Mouse (Mus musculus): ENCODE measurements around the gene Dhx57.

Gene Dhx57

GRCm38 (mm10) chr17:80290074-80290657, at the start of gene Dhx57, which contains the start of gene Morn2:
Gene Dhx57, minus strand, starts transcription at chr17:80290476.
Gene Morn2, plus strand, starts transcription at chr17:80290203.
- in situ Hi-C loops (cut with MboI; ENCODE audit: low pct_unique_long_range_greater_than_20kb in 1 of 2, low sequenced_read_pairs in 2 of 2, unreplicated experiment in 1 of 2) = no loop called here

- in situ Hi-C loops (cut with MboI; ENCODE audit: low pct_unique_long_range_greater_than_20kb in 1 of 2, low sequenced_read_pairs in 2 of 2, unreplicated experiment in 1 of 2) = no loop called here
These were observed 42.1 kb upstream of the Dhx57 start for GRCm38 (mm10) chr17:80332386-80332785.

DNA sequence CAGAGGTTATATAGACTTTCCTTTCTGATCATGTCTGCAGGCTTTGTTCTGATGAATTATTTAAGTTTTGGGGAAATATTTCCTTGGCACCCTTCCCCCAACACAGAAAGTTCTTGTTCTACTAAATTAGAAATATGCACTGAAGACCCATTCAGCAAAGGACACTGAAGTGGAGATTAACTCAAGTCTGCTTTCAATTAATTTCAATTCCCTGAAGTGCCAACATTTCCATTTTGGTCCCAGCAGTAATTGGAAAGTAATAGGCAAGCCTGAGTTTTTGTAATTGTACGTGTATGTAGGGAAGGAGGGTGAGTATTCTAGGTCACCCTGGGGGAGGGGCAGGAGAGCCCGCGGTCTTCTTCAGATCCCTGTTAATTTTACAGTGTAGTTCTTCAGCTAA, 36.2 kb upstream of the Dhx57 start:
- in situ Hi-C loops (cut with MboI; ENCODE audit: low pct_unique_long_range_greater_than_20kb in 1 of 2, low sequenced_read_pairs in 2 of 2, unreplicated experiment in 1 of 2) = no loop called here

DNA sequence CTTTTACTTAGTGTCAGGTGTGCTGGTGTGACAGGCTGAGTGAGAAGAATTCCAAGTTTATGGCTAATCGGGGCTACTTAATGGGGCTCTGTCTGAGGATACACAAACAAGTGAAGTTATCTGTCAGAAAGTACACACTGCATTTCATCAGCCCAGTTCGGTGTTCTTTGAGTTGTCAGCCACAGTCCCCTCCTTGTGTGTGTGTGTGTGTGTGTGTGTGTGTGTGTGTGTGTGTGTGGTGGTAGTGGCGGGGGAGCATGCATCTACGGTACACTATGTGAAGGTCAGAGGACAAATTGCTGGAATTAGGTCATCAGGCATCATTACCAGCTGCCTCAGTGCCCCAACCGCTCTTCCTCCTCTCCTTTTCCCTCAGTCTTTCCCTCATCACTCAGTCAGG, 35.2 kb upstream of the Dhx57 start:
- in situ Hi-C loops (cut with MboI; ENCODE audit: low pct_unique_long_range_greater_than_20kb in 1 of 2, low sequenced_read_pairs in 2 of 2, unreplicated experiment in 1 of 2) = no loop called here

GRCm38 (mm10) chr17:80324521-80324920, 34.2 kb upstream of the Dhx57 start:
- in situ Hi-C loops (cut with MboI; ENCODE audit: low pct_unique_long_range_greater_than_20kb in 1 of 2, low sequenced_read_pairs in 2 of 2, unreplicated experiment in 1 of 2) = no loop called here

- in situ Hi-C loops (cut with MboI; ENCODE audit: low pct_unique_long_range_greater_than_20kb in 1 of 2, low sequenced_read_pairs in 2 of 2, unreplicated experiment in 1 of 2) = no loop called here
These were observed 33.4 kb upstream of the Dhx57 start for GRCm38 (mm10) chr17:80323658-80324057.

DNA sequence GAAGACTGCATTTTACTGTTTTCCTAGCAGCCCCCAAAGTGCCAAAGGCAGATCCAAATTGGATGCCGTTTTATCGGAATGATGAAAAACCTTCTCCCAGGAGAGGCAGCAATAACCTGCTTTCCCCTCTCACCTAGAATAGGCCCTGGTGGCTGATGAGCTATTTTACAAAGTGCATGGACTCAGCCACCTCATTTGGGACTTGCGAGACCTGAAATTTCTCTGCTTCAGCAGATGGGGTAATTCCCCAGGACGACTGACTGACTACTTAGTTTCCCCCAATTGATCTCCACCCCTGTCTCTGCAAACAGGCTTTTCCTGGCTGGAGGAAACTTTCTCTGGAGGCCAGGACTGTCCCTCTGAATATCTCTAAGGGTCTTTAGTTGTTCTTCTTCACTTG, 32.7 kb upstream of the Dhx57 start:
- in situ Hi-C loops (cut with MboI; ENCODE audit: low pct_unique_long_range_greater_than_20kb in 1 of 2, low sequenced_read_pairs in 2 of 2, unreplicated experiment in 1 of 2) = no loop called here

GRCm38 (mm10) chr17:80322228-80322627, 32.0 kb upstream of the Dhx57 start:
- in situ Hi-C loops (cut with MboI; ENCODE audit: low pct_unique_long_range_greater_than_20kb in 1 of 2, low sequenced_read_pairs in 2 of 2, unreplicated experiment in 1 of 2) = no loop called here

- in situ Hi-C loops (cut with MboI; ENCODE audit: low pct_unique_long_range_greater_than_20kb in 1 of 2, low sequenced_read_pairs in 2 of 2, unreplicated experiment in 1 of 2) = no loop called here
These were observed 22.1 kb upstream of the Dhx57 start for GRCm38 (mm10) chr17:80312405-80312804.

GRCm38 (mm10) chr17:80311761-80312160, 21.5 kb upstream of the Dhx57 start:
- in situ Hi-C loops (cut with MboI; ENCODE audit: low pct_unique_long_range_greater_than_20kb in 1 of 2, low sequenced_read_pairs in 2 of 2, unreplicated experiment in 1 of 2) = no loop called here

DNA sequence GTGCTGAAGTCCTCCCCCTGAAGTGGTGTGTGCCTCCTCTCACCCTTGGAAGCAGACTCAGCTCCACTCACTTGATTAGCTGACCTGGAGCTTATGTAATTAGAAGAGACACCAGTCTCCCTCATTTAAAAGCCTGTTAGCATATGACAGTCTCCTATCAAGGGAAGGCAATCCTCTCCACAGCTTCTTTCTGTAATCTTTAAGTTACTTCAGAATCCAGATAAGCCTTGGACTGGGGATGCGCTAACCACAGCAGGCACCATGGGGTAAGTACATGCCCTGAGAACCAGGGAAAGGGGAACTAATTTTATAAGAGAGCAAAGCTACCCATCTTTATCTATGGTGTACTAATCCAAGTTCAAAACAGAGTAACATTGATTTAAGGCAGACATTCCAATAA, 17.0 kb upstream of the Dhx57 start, which contains the start of gene Arhgef33:
TSS of gene Arhgef33 (plus strand) at position 157 of the 400 bp plus-strand sequence.
- in situ Hi-C loops (cut with MboI; ENCODE audit: low pct_unique_long_range_greater_than_20kb in 1 of 2, low sequenced_read_pairs in 2 of 2, unreplicated experiment in 1 of 2) = no loop called here

DNA sequence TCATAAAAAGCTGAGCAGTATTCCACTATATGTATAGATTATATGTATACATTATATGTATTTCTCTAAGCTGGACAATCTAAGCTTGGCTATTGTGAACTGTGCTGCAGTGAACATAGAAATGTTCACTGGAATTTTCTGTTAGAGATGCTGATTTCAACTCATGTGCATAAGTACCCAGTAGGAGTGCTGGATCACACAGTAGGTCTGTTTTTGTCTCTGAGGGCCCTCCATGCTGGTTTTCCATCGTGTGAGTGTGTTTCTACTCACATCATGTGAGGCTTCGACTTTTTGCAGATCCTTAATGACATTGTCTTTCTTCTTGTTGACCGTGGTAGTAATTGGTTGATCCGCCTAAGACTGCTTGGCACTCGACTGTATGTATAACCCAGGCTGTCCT, 8.6 kb upstream of the Dhx57 start:
- in situ Hi-C loops (cut with MboI; ENCODE audit: low pct_unique_long_range_greater_than_20kb in 1 of 2, low sequenced_read_pairs in 2 of 2, unreplicated experiment in 1 of 2) = no loop called here

DNA sequence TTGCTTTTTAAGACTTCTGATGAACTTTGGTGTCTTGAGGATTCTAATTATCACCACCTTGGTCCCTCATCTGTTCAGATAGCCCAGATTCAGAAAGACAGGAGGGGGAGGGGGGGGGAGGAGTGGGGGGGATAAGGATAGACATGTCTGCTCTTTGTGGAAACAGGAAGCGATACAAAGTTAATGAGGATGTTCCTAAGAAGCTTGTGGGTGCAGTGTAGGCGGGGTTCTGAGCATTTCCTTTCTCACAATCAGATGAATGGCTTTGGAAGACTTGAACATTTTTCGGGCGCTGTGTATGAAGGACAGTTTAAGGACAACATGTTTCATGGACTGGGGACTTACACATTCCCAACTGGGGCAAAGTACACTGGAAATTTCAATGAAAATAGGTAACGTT, 5.0 kb upstream of the Dhx57 start:
- in situ Hi-C loops (cut with MboI; ENCODE audit: low pct_unique_long_range_greater_than_20kb in 1 of 2, low sequenced_read_pairs in 2 of 2, unreplicated experiment in 1 of 2) = no loop called here

GRCm38 (mm10) chr17:80291148-80291547, 872 bp upstream of the Dhx57 start:
- in situ Hi-C loops (cut with MboI; ENCODE audit: low pct_unique_long_range_greater_than_20kb in 1 of 2, low sequenced_read_pairs in 2 of 2, unreplicated experiment in 1 of 2) = no loop called here

DNA sequence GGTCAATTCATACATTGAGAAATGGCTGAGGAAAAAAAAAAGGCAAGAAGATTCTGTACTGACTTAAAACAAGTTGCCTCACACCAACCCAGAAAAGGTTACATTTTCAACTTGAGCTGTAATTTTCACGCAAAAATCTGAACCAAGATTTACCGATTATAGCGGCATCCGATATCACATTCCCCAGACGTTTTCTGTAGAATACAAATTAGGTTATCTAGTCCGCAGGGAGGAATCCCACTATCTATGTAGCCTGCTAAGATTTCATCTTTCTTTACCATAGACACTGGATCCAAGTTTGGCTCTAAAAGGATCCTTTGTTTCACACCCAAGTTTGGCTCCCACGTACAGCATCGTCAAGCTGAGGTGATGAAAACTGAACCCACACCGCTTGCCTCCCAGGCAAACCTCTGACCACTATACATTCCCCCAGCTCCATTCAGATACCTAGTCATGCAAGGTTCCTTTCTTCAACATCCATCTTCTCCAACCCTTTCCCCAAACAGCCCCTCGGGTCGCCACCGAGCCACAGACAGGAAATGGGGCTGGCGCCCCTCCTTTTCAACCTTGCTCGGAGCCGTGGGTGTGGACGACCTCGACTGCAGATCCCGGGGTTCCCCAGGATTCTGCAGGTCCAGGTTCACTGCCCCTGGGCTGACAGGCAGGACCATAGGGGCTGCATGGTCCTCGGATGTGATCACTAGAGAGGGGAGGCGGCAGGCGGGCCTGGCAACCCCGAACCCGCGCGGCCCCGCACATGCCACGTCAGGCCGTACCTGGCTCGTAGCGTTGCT, 799 bp downstream of the Dhx57 start:
- in situ Hi-C loops (cut with MboI; ENCODE audit: low pct_unique_long_range_greater_than_20kb in 1 of 2, low sequenced_read_pairs in 2 of 2, unreplicated experiment in 1 of 2) = no loop called here

DNA sequence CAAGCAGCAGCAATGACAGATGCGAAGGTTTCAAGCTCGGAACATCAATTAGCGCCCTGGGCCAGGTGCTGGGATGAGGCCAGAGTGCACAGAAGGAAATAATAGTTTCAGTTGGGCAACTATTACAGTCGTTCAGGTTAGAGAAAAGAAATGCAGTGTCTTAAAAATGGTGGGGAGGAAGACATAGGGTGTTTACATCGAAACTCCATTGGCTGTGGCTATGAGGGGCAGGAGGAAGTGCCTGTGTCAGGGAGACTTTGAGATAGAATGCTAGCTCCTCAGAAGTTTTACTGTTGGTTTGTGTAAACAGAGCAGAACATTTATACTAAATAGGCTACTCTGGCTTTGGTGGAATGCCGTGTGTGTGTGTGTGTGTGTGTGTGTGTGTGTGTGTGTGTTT, 2.3 kb downstream of the Dhx57 start:
- in situ Hi-C loops (cut with MboI; ENCODE audit: low pct_unique_long_range_greater_than_20kb in 1 of 2, low sequenced_read_pairs in 2 of 2, unreplicated experiment in 1 of 2) = no loop called here

DNA sequence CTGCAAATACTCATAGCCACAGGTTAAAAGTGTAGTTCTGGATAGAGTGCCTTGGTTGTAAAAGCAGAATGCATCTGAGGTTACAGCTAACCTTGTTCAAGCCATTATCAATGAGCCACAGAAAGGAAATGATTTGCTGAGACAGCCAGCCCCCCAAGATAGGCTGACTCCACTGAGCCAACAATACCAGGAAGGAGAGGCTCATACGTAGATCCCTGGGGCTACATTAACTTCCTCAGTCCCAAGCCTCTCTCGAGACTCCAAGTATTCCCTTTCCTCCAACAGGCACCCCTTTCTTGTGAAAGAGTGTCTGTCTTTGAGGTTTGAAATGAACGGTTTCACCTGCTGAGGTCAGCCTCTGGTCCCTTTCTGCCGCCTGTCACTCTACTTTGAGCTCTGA, 5.8 kb downstream of the Dhx57 start:
- in situ Hi-C loops (cut with MboI; ENCODE audit: low pct_unique_long_range_greater_than_20kb in 1 of 2, low sequenced_read_pairs in 2 of 2, unreplicated experiment in 1 of 2) = no loop called here

- in situ Hi-C loops (cut with MboI; ENCODE audit: low pct_unique_long_range_greater_than_20kb in 1 of 2, low sequenced_read_pairs in 2 of 2, unreplicated experiment in 1 of 2) = no loop called here
These were observed 10.8 kb downstream of the Dhx57 start for GRCm38 (mm10) chr17:80279340-80280070.

GRCm38 (mm10) chr17:80278255-80278654, 12.0 kb downstream of the Dhx57 start:
- in situ Hi-C loops (cut with MboI; ENCODE audit: low pct_unique_long_range_greater_than_20kb in 1 of 2, low sequenced_read_pairs in 2 of 2, unreplicated experiment in 1 of 2) = no loop called here
